Mouse (Mus musculus) liver, postnatal 0 days (tissue): Measurements from ENCODE around the gene Robo4.

Source experiments
- CTCF ChIP-seq: sonication (generic); IDR thresholded peaks from 2 replicates; pipeline ENCODE4 v1.5.1; 2016; ENCODE audit warnings: antibody characterized with exemption, low read depth
- EP300 ChIP-seq: IDR thresholded peaks from 2 replicates; pipeline ENCODE4 v1.6.1; 2016; ENCODE audit warnings: antibody characterized with exemption, low read depth, mild to moderate bottlenecking

DNA sequence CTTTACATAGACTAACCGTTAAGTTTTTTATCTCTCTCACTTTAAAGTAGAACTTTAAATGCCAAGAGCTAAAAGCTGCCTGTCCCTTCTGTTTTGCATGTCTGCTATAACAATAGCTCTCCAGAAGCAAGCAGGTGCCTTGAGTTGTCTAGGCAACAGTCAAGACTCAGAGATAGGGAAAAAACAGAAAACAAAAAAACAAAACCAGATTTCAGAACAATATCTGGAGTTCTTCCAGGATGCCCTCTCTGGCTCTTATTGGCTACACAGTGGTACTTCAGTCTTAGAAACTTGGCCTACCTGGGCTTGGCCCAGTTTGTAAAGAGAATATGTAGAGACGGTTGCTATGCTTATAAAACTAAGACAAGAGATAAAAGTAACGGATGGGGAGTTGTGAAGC, 37.3 kb upstream of the Robo4 start:
- no peak for TF ChIP-seq CTCF
- TF ChIP-seq EP300, result no peak
